Mouse (Mus musculus) megakaryocyte, embryonic 14.5 days (primary cell): ENCODE results near the gene Lix1l.

ENCODE experiments used
- FLI1 ChIP-seq: IDR thresholded peaks from 2 replicates; pipeline ENCODE4 v1.6.1; 2012; ENCODE audit warnings: low read length, inconsistent platforms, mixed read lengths
- GATA1 ChIP-seq: IDR thresholded peaks from 3 replicates; pipeline ENCODE4 v1.6.1; 2012; ENCODE audit warnings: mixed read lengths, low read length, inconsistent platforms, borderline replicate concordance

DNA sequence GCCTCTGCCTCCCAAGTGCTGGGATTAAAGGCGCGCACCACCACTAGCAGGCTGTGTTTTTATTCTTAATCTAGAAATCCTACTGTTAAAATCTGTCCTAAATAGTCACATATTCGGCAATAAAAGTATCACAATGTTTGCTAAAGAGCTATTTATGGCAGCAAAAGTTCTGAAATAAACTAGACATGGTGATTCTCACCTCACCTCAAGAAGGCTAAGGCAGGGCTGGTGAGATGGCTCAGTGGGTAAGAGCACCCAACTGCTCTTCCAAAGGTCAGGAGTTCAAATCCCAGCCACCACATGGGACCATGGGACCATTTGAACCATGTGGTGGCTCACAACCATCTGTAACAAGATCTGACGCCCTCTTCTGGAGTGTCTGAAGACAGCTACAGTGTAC lies 10.3 kb upstream of the Lix1l start:
- TF ChIP-seq FLI1, result no peak
- TF ChIP-seq GATA1, result no peak
